Mouse (Mus musculus) erythroblast, embryonic 14.5 days (primary cell): Measurements from ENCODE around the gene Acap1. TPM values are rescaled to one million over a fixed set of nuclear protein-coding genes. Genes with fewer than 3 reads are reported as not detected.

Experiments used
- H3K27me3 ChIP-seq: 2 replicates; pipeline ENCODE4 v1.6.1; 2012; ENCODE audit warnings: inconsistent platforms; ENCODE audit not compliant: control insufficient read depth
- H3K36me3 ChIP-seq: 2 replicates; pipeline ENCODE4 v1.6.1; 2012; ENCODE audit warnings: mild to moderate bottlenecking, inconsistent platforms; ENCODE audit not compliant: control insufficient read depth
- H3K4me1 ChIP-seq: 2 replicates; pipeline ENCODE4 v1.6.1; 2012; ENCODE audit warnings: inconsistent platforms; ENCODE audit not compliant: control insufficient read depth
- H3K4me3 ChIP-seq: replicated peaks from 2 replicates; pipeline ENCODE3; 2012; ENCODE audit warnings: moderate library complexity, mild to moderate bottlenecking, inconsistent platforms
- H3K9me3 ChIP-seq: 2 replicates; pipeline ENCODE4 v1.6.1; 2012; ENCODE audit warnings: low read length, inconsistent platforms, mixed read lengths; ENCODE audit not compliant: control insufficient read depth
- GATA1 ChIP-seq: IDR thresholded peaks from 2 replicates; pipeline ENCODE4 v1.6.1; 2012; ENCODE audit warnings: low read length, inconsistent platforms, mixed read lengths
- TAL1 ChIP-seq: IDR thresholded peaks from 3 replicates; pipeline ENCODE4 v1.6.1; 2012; ENCODE audit warnings: low read length, inconsistent platforms, mixed read lengths
- polyA plus RNA-seq: library from polyadenylated mRNA; stranded (reverse); fragments of >175 nt; gene quantifications from 2 replicates; pipeline ENCODE4 v1.2.3, GENCODE M21; 2012

Gene Acap1
- polyA plus RNA-seq, 1 experiment = 0.37 TPM

- peak overlapping the region; percentile 62 for H3K4me3 ChIP-seq
- H3K4me1 ChIP-seq = peaks cover 90% of the 10 kb centered on the region
- TF ChIP-seq GATA1 = peak; percentile 89
- TF ChIP-seq TAL1 = peak; percentile 98
- H3K27me3 ChIP-seq = peaks cover 10% of the 10 kb centered on the region
- H3K36me3 ChIP-seq = peaks cover 52% of the 10 kb centered on the region
- no peaks in the 10 kb centered on the region for H3K9me3 ChIP-seq
Measured at GRCm38 (mm10) chr11:69853994-69854393, 41.3 kb downstream of the Acap1 start.

GRCm38 (mm10) chr11:69850754-69851153, 44.6 kb downstream of the Acap1 start:
- H3K36me3 ChIP-seq = peaks cover 69% of the 10 kb centered on the region
- H3K9me3 ChIP-seq = no peaks in the 10 kb centered on the region
- no peaks in the 10 kb centered on the region for H3K27me3 ChIP-seq
- H3K4me1 ChIP-seq = peaks cover 99% of the 10 kb centered on the region
- no peak overlapping the region for H3K4me3 ChIP-seq
- no peak for TF ChIP-seq TAL1
- no peak for TF ChIP-seq GATA1

GRCm38 (mm10) chr11:69849884-69850283, 45.5 kb downstream of the Acap1 start:
- TF ChIP-seq TAL1 (no peak), GATA1 (no peak)
- no peaks in the 10 kb centered on the region for H3K27me3 ChIP-seq
- peaks cover 98% of the 10 kb centered on the region for H3K4me1 ChIP-seq
- H3K4me3 ChIP-seq = no peak overlapping the region
- H3K36me3 ChIP-seq = peaks cover 66% of the 10 kb centered on the region
- no peaks in the 10 kb centered on the region for H3K9me3 ChIP-seq

- no peaks in the 10 kb centered on the region for H3K27me3 ChIP-seq
- H3K9me3 ChIP-seq = no peaks in the 10 kb centered on the region
- H3K4me1 ChIP-seq = peaks cover 94% of the 10 kb centered on the region
- TF ChIP-seq GATA1 (no peak), TAL1 (no peak)
- H3K4me3 ChIP-seq = no peak overlapping the region
- peaks cover 64% of the 10 kb centered on the region for H3K36me3 ChIP-seq
Measured at GRCm38 (mm10) chr11:69849128-69849527, 46.2 kb downstream of the Acap1 start.

- H3K27me3 ChIP-seq = no peaks in the 10 kb centered on the region
- TF ChIP-seq GATA1 (no peak), TAL1 (no peak)
- no peaks in the 10 kb centered on the region for H3K9me3 ChIP-seq
- peaks cover 58% of the 10 kb centered on the region for H3K36me3 ChIP-seq
- H3K4me1 ChIP-seq = peaks cover 89% of the 10 kb centered on the region
- H3K4me3 ChIP-seq = peak overlapping the region; percentile 83
Measured at GRCm38 (mm10) chr11:69848021-69848420, 47.3 kb downstream of the Acap1 start.

GRCm38 (mm10) chr11:69846738-69847688, 48.3 kb downstream of the Acap1 start:
- no peaks in the 10 kb centered on the region for H3K27me3 ChIP-seq
- peaks cover 48% of the 10 kb centered on the region for H3K36me3 ChIP-seq
- H3K4me1 ChIP-seq = peaks cover 85% of the 10 kb centered on the region
- TF ChIP-seq TAL1 (no peak), GATA1 (no peak)
- peak overlapping the region; percentile 83 for H3K4me3 ChIP-seq
- no peaks in the 10 kb centered on the region for H3K9me3 ChIP-seq

- Histone ChIP-seq H3K9me3 (no peaks in the 10 kb centered on the region), H3K27me3 (no peaks in the 10 kb centered on the region), H3K4me1 (peaks cover 77% of the 10 kb centered on the region), H3K4me3 (peak within 1 kb of the TSS; percentile 83), H3K36me3 (peaks cover 40% of the 10 kb centered on the region)
- TF ChIP-seq TAL1 (no peak), GATA1 (no peak)
Measured at GRCm38 (mm10) chr11:69846198-69846680, 49.1 kb downstream of the Acap1 start, which contains the start of gene Plscr3. Gene Plscr3, plus strand, starts transcription at chr11:69846376.

GRCm38 (mm10) chr11:69838714-69839104, 56.6 kb downstream of the Acap1 start:
- peaks cover 67% of the 10 kb centered on the region for H3K4me1 ChIP-seq
- peaks cover 43% of the 10 kb centered on the region for H3K27me3 ChIP-seq
- H3K36me3 ChIP-seq = peaks cover 9% of the 10 kb centered on the region
- no peak for TF ChIP-seq GATA1
- no peak for TF ChIP-seq TAL1
- H3K9me3 ChIP-seq = peaks cover 2% of the 10 kb centered on the region; the same call in 1 of the 2 replicates
- H3K4me3 ChIP-seq = peak overlapping the region; percentile 89
